Mouse (Mus musculus): Measurements from ENCODE around the gene Npdc1. TPM values are rescaled to one million over a fixed set of nuclear protein-coding genes. Genes with fewer than 3 reads are reported as not detected.
A peak's percentile ranks its signal among the peaks of the same experiment; 100 is the strongest.

Npdc1 gene
- polyA plus RNA-seq, 1 experiment from 2014 or later, result 7.0 TPM

DNA sequence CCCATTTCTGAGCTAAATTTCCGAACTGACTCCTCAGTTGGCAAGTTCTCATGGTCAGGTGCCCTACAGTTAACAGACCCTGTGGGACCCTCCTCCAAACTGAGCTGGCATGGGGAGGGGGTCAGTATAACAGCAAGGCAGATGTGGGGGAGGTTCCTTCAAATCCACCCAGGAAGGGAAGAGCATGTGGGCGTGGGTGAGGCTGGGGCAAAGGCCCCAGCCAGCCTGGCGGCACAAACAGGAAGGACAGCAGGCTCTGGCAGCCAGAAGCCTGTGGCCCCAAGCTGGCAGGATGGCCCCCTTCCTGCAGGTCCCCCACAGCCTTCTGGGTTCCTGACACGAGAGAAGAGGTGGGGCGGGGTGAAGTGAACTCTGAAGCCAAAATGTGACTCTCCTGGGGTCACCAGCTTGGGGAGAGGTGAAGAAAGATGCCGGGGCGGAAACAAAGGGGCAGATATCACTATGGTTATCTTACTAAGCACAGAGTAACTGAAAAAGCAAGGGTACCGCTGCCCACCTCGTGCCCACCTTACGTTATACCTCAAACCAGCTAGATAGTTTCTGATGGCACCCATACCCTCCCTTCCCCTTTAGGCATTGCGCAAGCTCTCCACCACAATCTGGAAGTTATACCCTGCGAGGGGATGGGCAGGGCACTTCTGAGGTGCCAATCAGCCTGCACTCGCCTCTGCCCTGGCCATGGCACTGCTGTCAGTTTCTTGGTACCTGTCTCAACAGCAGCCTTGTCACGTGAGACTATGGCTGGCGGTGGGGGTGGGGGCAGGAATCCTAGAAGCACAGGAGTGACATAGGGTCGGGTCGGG is 23.6 kb downstream of the Npdc1 start, which contains the start of gene Fut7:
Fut7 (plus strand) TSS at position 681 of the 824 bp plus-strand sequence.
- no peak within 1 kb of the TSS for H3K4me2 ChIP-seq
- H3K4me1 ChIP-seq (replicated peaks; ENCODE audit: control insufficient read depth, insufficient read depth, low read length), result peaks cover 5% of the 10 kb centered on the region
- H3K27me3 ChIP-seq (replicated peaks; ENCODE audit: control insufficient read depth, insufficient read depth, low read length), result peaks cover 28% of the 10 kb centered on the region
- H3K9ac ChIP-seq (ENCODE audit: low read depth, low read length), result no peak within 1 kb of the TSS
- H3K9me3 ChIP-seq (ENCODE audit: control insufficient read depth, low read length), result no peaks in the 10 kb centered on the region
- no peak within 1 kb of the TSS; the same call in 1 of the 2 replicates for H3K27ac ChIP-seq (ENCODE audit: low read depth, low read length)
- no peak for DNase-seq (ENCODE audit: low spot score)
- no peak for ATAC-seq (replicated peaks; ENCODE audit: low FRiP score)
- whole genome bisulfite sequencing, result 49% methylated on average over 17 of the region's 17 CpGs
- H3K4me3 ChIP-seq (ENCODE audit: low read depth, low read length), result no peak within 1 kb of the TSS
- H3K36me3 ChIP-seq (ENCODE audit: control insufficient read depth, insufficient read depth, low read length), result no peaks in the 10 kb centered on the region

DNA sequence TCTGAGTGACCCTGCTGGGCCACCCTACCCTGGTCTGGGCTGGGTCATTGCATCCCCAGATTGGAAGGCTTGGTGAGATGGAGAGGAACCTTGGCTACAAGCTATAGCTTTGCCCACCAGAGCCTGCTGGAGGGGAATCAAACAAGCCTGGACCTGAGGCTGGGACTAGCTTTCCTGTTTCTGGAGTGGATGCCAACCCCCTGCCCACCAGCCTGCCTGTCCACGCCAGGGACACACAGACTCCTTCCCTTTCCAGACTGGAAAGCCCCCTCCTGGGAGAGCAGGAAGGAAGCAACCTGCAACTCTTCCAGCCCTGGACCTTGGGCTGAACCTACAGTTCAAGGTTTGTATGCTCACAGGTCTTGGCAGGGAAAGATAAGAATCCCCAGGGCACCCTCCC is 24.5 kb downstream of the Npdc1 start:
- no peak for ATAC-seq (replicated peaks; ENCODE audit: low FRiP score)
- no peak for DNase-seq (ENCODE audit: low spot score)
- H3K4me1 ChIP-seq (replicated peaks; ENCODE audit: control insufficient read depth, insufficient read depth, low read length), result peaks cover 5% of the 10 kb centered on the region
- no peak overlapping the region for H3K9ac ChIP-seq (ENCODE audit: low read depth, low read length)
- WGBS, result 47% methylated on average over 1 of the region's 1 CpGs
- peaks cover 28% of the 10 kb centered on the region for H3K27me3 ChIP-seq (replicated peaks; ENCODE audit: control insufficient read depth, insufficient read depth, low read length)
- no peak overlapping the region for H3K4me3 ChIP-seq (ENCODE audit: low read depth, low read length)
- H3K36me3 ChIP-seq (ENCODE audit: control insufficient read depth, insufficient read depth, low read length), result no peaks in the 10 kb centered on the region
- no peak overlapping the region for H3K27ac ChIP-seq (ENCODE audit: low read depth, low read length)
- H3K4me2 ChIP-seq, result no peak overlapping the region
- no peaks in the 10 kb centered on the region for H3K9me3 ChIP-seq (ENCODE audit: control insufficient read depth, low read length)

DNA sequence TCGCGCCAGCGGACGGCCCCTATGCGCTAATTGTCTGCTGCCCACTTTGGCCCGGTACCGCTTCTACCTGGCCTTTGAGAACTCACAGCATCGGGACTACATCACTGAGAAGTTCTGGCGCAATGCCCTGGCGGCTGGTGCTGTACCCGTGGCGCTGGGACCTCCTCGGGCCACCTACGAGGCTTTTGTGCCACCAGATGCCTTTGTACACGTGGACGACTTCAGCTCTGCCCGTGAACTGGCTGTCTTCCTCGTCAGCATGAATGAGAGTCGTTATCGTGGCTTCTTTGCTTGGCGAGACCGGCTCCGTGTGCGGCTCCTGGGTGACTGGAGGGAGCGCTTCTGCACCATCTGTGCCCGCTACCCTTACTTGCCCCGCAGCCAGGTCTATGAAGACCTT is 26.3 kb downstream of the Npdc1 start:
- H3K27ac ChIP-seq (ENCODE audit: low read depth, low read length), result no peak overlapping the region
- H3K36me3 ChIP-seq (ENCODE audit: control insufficient read depth, insufficient read depth, low read length), result no peaks in the 10 kb centered on the region
- DNase-seq (ENCODE audit: low spot score) (no peak), ATAC-seq (replicated peaks; ENCODE audit: low FRiP score) (no peak)
- peaks cover 39% of the 10 kb centered on the region for H3K27me3 ChIP-seq (replicated peaks; ENCODE audit: control insufficient read depth, insufficient read depth, low read length)
- H3K9me3 ChIP-seq (ENCODE audit: control insufficient read depth, low read length), result no peaks in the 10 kb centered on the region
- H3K9ac ChIP-seq (ENCODE audit: low read depth, low read length), result no peak overlapping the region
- no peak overlapping the region for H3K4me2 ChIP-seq
- WGBS, result 50% methylated on average over 27 of the region's 27 CpGs
- peaks cover 11% of the 10 kb centered on the region for H3K4me1 ChIP-seq (replicated peaks; ENCODE audit: control insufficient read depth, insufficient read depth, low read length)
- H3K4me3 ChIP-seq (ENCODE audit: low read depth, low read length), result no peak overlapping the region

DNA sequence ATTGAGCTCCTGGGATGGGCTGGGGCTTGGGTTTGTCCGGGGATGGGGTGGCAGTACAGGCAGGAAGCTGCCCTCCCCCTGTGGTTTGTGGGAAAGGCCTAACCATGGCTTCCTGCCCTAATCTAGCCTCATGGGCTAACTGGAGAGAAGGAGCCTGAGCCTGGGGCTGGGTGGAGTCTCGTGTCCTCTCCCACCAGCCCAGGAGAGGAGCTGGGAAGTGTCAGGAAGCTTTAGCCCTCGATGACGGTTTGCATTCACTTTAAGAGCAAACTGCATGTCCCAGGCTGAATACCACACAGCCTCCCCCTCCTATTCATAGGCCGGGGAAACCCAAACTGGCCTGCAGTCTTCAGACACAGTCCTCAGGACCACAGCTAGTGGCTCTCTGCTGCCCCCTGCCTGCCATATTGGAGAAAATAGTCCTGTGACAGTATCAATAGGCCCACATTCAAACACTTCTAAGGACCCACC is 27.6 kb downstream of the Npdc1 start:
- WGBS, result 17% methylated on average over 5 of the region's 5 CpGs
- peak; percentile 75 for DNase-seq (ENCODE audit: low spot score)
- peaks cover 46% of the 10 kb centered on the region for H3K27me3 ChIP-seq (replicated peaks; ENCODE audit: control insufficient read depth, insufficient read depth, low read length)
- H3K4me2 ChIP-seq, result no peak overlapping the region
- peaks cover 11% of the 10 kb centered on the region for H3K4me1 ChIP-seq (replicated peaks; ENCODE audit: control insufficient read depth, insufficient read depth, low read length)
- no peaks in the 10 kb centered on the region for H3K36me3 ChIP-seq (ENCODE audit: control insufficient read depth, insufficient read depth, low read length)
- no peaks in the 10 kb centered on the region for H3K9me3 ChIP-seq (ENCODE audit: control insufficient read depth, low read length)
- no peak overlapping the region for H3K9ac ChIP-seq (ENCODE audit: low read depth, low read length)
- no peak overlapping the region for H3K4me3 ChIP-seq (ENCODE audit: low read depth, low read length)
- ATAC-seq (replicated peaks; ENCODE audit: low FRiP score), result no peak
- no peak overlapping the region for H3K27ac ChIP-seq (ENCODE audit: low read depth, low read length)

DNA sequence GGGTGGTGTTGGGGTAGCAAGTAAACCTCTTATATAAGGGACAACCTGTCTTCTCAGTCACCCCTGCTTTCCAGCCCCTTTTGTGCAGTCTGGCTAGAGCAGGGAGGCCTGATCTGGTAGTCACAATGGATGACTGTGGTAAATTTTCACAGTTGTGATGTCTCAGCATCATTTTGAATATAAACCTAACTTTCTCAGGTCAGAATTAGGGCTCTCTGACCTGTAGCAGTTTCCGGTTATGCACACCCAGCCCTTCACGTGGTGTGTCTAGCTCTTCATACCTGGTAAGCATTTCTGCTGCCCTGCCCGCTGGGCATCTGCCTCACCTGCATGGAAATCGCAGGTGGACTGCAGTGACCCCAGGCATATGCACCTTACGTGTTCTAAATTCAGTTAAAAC is 28.1 kb downstream of the Npdc1 start:
- Histone ChIP-seq H3K4me3 (ENCODE audit: low read depth, low read length) (no peak overlapping the region), H3K27ac (ENCODE audit: low read depth, low read length) (no peak overlapping the region), H3K4me2 (no peak overlapping the region), H3K27me3 (replicated peaks; ENCODE audit: control insufficient read depth, insufficient read depth, low read length) (peaks cover 46% of the 10 kb centered on the region), H3K36me3 (ENCODE audit: control insufficient read depth, insufficient read depth, low read length) (no peaks in the 10 kb centered on the region), H3K4me1 (replicated peaks; ENCODE audit: control insufficient read depth, insufficient read depth, low read length) (peaks cover 11% of the 10 kb centered on the region), H3K9ac (ENCODE audit: low read depth, low read length) (no peak overlapping the region), H3K9me3 (ENCODE audit: control insufficient read depth, low read length) (no peaks in the 10 kb centered on the region)
- DNase-seq (ENCODE audit: low spot score) (no peak), ATAC-seq (replicated peaks; ENCODE audit: low FRiP score) (no peak)
- WGBS, result 81% methylated on average over 5 of the region's 5 CpGs

DNA sequence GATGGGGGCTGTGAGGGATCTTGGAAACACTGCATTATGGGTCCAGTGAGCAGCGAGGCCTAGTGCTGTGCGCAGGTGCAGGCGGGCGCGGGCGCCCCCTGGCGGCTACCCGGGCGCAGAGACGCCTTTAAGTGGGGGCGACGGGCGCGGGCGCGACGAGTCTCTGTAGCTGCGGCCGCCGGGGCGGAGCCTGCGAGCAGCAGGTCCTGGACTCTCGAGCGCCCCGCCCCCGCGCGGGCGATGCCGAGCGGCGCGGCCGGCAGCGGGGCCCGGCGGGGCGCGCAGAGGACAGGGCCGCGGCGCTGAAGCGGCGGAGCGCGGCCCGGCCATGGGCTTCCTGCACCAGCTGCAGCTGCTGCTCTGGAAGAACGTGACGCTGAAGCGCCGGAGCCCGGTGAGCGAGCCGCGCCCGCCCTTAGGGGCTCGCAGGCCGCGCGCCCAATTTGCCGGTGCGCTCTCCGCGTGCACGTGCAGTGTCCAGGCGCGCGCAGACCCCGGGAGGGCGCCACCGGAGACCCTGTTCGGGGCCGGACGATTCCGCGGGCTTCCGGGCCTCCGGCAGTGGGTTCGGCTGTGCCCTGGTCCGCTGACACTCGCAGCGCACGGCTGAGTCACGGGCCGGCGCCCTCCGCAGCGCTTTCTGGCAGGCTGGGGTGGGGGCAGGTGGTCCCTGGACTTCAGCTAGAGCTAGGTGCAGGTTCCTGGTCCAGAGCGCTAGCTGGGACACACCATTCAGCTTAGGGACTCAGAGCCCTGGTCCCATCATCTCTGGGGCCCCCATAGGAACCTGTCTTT is 29.5 kb downstream of the Npdc1 start, which contains the start of gene Abca2:
Abca2 (plus strand) TSS at position 262 of the 795 bp plus-strand sequence.
- DNase-seq (ENCODE audit: low spot score) (peak; percentile 94), ATAC-seq (replicated peaks; ENCODE audit: low FRiP score) (peak; percentile 89)
- no peak within 1 kb of the TSS; the same call in 1 of the 2 replicates for H3K27ac ChIP-seq (ENCODE audit: low read depth, low read length)
- no peaks in the 10 kb centered on the region for H3K36me3 ChIP-seq (ENCODE audit: control insufficient read depth, insufficient read depth, low read length)
- peaks cover 42% of the 10 kb centered on the region for H3K27me3 ChIP-seq (replicated peaks; ENCODE audit: control insufficient read depth, insufficient read depth, low read length)
- peaks cover 6% of the 10 kb centered on the region for H3K4me1 ChIP-seq (replicated peaks; ENCODE audit: control insufficient read depth, insufficient read depth, low read length)
- H3K9ac ChIP-seq (ENCODE audit: low read depth, low read length), result peak within 1 kb of the TSS; percentile 75
- no peaks in the 10 kb centered on the region for H3K9me3 ChIP-seq (ENCODE audit: control insufficient read depth, low read length)
- H3K4me3 ChIP-seq (ENCODE audit: low read depth, low read length), result peak within 1 kb of the TSS; percentile 82
- peak within 1 kb of the TSS; percentile 98 for H3K4me2 ChIP-seq
- WGBS, result under 1% methylated on average over 89 of the region's 89 CpGs

DNA sequence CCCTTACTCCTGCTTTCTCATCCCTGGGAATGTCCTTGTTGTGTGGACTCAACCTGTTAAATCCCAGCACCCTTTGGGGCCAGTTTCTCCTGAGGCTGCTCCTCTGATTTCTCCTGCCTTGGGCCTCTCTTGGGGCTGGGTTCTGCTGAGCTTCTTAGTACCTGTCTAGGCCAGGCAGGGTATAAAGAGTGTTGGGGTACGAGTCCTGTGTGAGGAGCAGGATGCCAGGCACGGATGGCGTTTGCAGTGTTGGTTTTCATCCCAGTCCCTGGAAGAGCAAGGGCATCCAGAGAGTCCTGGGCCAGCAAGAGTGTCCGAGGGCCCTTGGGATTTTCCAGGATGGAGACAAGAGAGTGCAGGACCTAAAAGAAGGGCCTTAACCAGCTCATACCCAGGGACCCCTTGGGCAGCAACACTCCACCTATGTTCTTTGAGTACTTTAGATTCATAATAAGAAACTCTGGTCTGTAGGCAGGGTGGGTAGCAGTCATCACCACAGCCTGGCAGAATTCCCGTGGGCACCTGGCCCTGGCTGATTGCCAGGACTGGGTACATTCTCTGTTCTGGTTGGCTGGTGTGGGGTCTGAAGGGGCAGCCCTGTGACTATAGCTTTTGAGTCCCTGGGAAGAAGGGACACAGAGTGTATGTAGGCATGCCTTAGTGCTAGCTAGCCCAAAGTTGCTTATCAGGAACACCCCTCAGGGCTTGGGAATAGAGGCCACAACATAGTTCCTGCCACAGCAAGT is 30.5 kb downstream of the Npdc1 start:
- H3K27me3 ChIP-seq (replicated peaks; ENCODE audit: control insufficient read depth, insufficient read depth, low read length), result peaks cover 37% of the 10 kb centered on the region
- ATAC-seq (replicated peaks; ENCODE audit: low FRiP score) (no peak), DNase-seq (ENCODE audit: low spot score) (no peak)
- H3K4me2 ChIP-seq, result peak overlapping the region; percentile 98
- H3K36me3 ChIP-seq (ENCODE audit: control insufficient read depth, insufficient read depth, low read length), result no peaks in the 10 kb centered on the region
- H3K9ac ChIP-seq (ENCODE audit: low read depth, low read length), result no peak overlapping the region
- peaks cover 6% of the 10 kb centered on the region for H3K4me1 ChIP-seq (replicated peaks; ENCODE audit: control insufficient read depth, insufficient read depth, low read length)
- 72% methylated on average over 5 of the region's 5 CpGs for WGBS
- H3K4me3 ChIP-seq (ENCODE audit: low read depth, low read length), result peak overlapping the region; percentile 82
- no peak overlapping the region for H3K27ac ChIP-seq (ENCODE audit: low read depth, low read length)
- H3K9me3 ChIP-seq (ENCODE audit: control insufficient read depth, low read length), result no peaks in the 10 kb centered on the region
